Mouse (Mus musculus): ENCODE results near the gene Ppp1r18. TPM values are rescaled to one million over a fixed set of nuclear protein-coding genes. Genes with fewer than 3 reads are reported as not detected.

Ppp1r18 gene
- polyA plus RNA-seq, 1 experiment from 2014 or later: 15.6 TPM

- 67% methylated on average over 8 of the region's 8 CpGs for WGBS
- Histone ChIP-seq H3K27me3 (replicated peaks; ENCODE audit: control insufficient read depth, insufficient read depth, low read length) (no peaks in the 10 kb centered on the region), H3K27ac (ENCODE audit: low read depth, low read length) (peak overlapping the region; percentile 66)
Measured at GRCm38 (mm10) chr17:35870884-35871696, 5.7 kb downstream of the Ppp1r18 start.

DNA sequence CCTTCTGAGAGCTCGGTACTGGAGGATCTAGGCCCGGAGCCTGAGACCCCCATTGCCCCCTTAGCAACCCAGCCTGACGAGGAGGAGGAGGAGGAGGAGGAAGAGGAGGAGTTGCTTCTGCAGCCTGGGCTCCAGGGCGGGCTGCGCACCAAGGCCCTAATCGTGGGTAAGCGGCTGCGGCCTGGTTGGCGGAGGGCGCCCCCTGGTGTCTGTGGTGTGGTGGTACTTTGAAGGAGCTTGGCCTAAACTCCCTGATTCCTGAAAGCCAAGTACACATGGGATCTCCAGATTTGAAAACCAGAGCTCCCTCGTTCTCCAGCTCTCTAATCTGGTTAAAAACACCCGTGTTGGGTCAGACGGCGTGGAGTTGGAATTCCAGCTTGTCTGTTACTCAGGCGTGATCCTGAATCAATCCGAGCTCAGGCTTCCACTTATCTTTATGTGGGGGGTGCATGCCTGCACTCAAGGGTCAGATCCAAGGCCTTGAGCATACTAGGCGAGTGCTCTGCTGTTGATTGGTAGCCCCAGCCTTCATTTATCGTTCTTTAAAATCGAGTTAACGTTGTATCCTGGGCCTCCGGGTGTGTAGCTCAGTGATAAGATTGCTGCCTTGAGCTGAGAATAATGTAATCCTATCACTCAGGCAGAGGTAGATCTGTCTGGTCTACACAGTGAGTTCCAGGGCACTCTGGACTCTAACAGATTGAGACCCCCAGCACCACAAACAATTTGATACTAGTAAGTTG, 8.6 kb downstream of the Ppp1r18 start:
- Histone ChIP-seq H3K27ac (ENCODE audit: low read depth, low read length) (no peak overlapping the region), H3K4me3 (ENCODE audit: low read depth, low read length) (no peak overlapping the region), H3K9ac (ENCODE audit: low read depth, low read length) (no peak overlapping the region), H3K9me3 (ENCODE audit: control insufficient read depth) (no peaks in the 10 kb centered on the region), H3K27me3 (replicated peaks; ENCODE audit: control insufficient read depth, insufficient read depth, low read length) (no peaks in the 10 kb centered on the region), H3K36me3 (ENCODE audit: control insufficient read depth, insufficient read depth) (0 out of 2 replicates have a peak, but pooled peaks cover 10% of the 10 kb centered on the region), H3K4me2 (replicated peaks; ENCODE audit: low read depth) (peak overlapping the region; percentile 18; the same call in 1 of the 2 replicates), H3K4me1 (replicated peaks; ENCODE audit: control insufficient read depth, insufficient read depth, low read length) (no peaks in the 10 kb centered on the region)
- 23% methylated on average over 21 of the region's 21 CpGs for WGBS
- TF ChIP-seq CTCF (IDR thresholded peaks at IDR 0.05; ENCODE audit: low read depth): peak; percentile 98
- ATAC-seq: peak; percentile 43

More at GRCm38 (mm10) chr17:35870884-35871696, 5.7 kb downstream of the Ppp1r18 start:
- Histone ChIP-seq H3K4me1 (replicated peaks; ENCODE audit: control insufficient read depth, insufficient read depth, low read length) (no peaks in the 10 kb centered on the region), H3K9me3 (ENCODE audit: control insufficient read depth) (no peaks in the 10 kb centered on the region), H3K9ac (ENCODE audit: low read depth, low read length) (no peak overlapping the region), H3K4me2 (replicated peaks; ENCODE audit: low read depth) (peak overlapping the region; percentile 92), H3K4me3 (ENCODE audit: low read depth, low read length) (peak overlapping the region; percentile 19; the same call in 1 of the 2 replicates), H3K36me3 (ENCODE audit: control insufficient read depth, insufficient read depth) (0 out of 2 replicates have a peak, but pooled peaks cover 7% of the 10 kb centered on the region)
- ATAC-seq: no peak
- peak; percentile 73 for TF ChIP-seq CTCF (IDR thresholded peaks at IDR 0.05; ENCODE audit: low read depth)

GRCm38 (mm10) chr17:35874721-35875120, 9.3 kb downstream of the Ppp1r18 start:
- Histone ChIP-seq H3K4me1 (replicated peaks; ENCODE audit: control insufficient read depth, insufficient read depth, low read length) (no peaks in the 10 kb centered on the region), H3K9ac (ENCODE audit: low read depth, low read length) (no peak overlapping the region), H3K27me3 (replicated peaks; ENCODE audit: control insufficient read depth, insufficient read depth, low read length) (no peaks in the 10 kb centered on the region), H3K36me3 (ENCODE audit: control insufficient read depth, insufficient read depth) (0 out of 2 replicates have a peak, but pooled peaks cover 10% of the 10 kb centered on the region), H3K27ac (ENCODE audit: low read depth, low read length) (no peak overlapping the region), H3K4me2 (replicated peaks; ENCODE audit: low read depth) (no peak overlapping the region), H3K9me3 (ENCODE audit: control insufficient read depth) (no peaks in the 10 kb centered on the region), H3K4me3 (ENCODE audit: low read depth, low read length) (no peak overlapping the region)
- 82% methylated on average over 6 of the region's 6 CpGs for WGBS
- no peak for TF ChIP-seq CTCF (IDR thresholded peaks at IDR 0.05; ENCODE audit: low read depth)
- no peak for ATAC-seq

- Histone ChIP-seq H3K4me2 (replicated peaks; ENCODE audit: low read depth) (peak within 1 kb of the TSS; percentile 75), H3K27me3 (replicated peaks; ENCODE audit: control insufficient read depth, insufficient read depth, low read length) (no peaks in the 10 kb centered on the region), H3K9ac (ENCODE audit: low read depth, low read length) (peak within 1 kb of the TSS; percentile 65), H3K36me3 (ENCODE audit: control insufficient read depth, insufficient read depth) (peaks cover 37% of the 10 kb centered on the region), H3K4me1 (replicated peaks; ENCODE audit: control insufficient read depth, insufficient read depth, low read length) (no peaks in the 10 kb centered on the region), H3K4me3 (ENCODE audit: low read depth, low read length) (peak within 1 kb of the TSS; percentile 73), H3K9me3 (ENCODE audit: control insufficient read depth) (no peaks in the 10 kb centered on the region), H3K27ac (ENCODE audit: low read depth, low read length) (peak within 1 kb of the TSS; percentile 65)
- 5% methylated on average over 66 of the region's 66 CpGs for WGBS
- TF ChIP-seq CTCF (IDR thresholded peaks at IDR 0.05; ENCODE audit: low read depth): peak; percentile 97
- peak; percentile 94 for ATAC-seq
Measured at GRCm38 (mm10) chr17:35879245-35880057, 14.1 kb downstream of the Ppp1r18 start, which contains the start of gene Dhx16. Dhx16 (plus strand) TSS chr17:35879819.

GRCm38 (mm10) chr17:35882924-35883323, 17.5 kb downstream of the Ppp1r18 start:
- no peak overlapping the region for H3K4me2 ChIP-seq (replicated peaks; ENCODE audit: low read depth)
- ATAC-seq: no peak
- peaks cover 62% of the 10 kb centered on the region for H3K36me3 ChIP-seq (ENCODE audit: control insufficient read depth, insufficient read depth)
- no peaks in the 10 kb centered on the region for H3K4me1 ChIP-seq (replicated peaks; ENCODE audit: control insufficient read depth, insufficient read depth, low read length)
- no peaks in the 10 kb centered on the region for H3K9me3 ChIP-seq (ENCODE audit: control insufficient read depth)
- WGBS: 96% methylated on average over 17 of the region's 17 CpGs
- no peak overlapping the region for H3K27ac ChIP-seq (ENCODE audit: low read depth, low read length)
- no peak overlapping the region for H3K9ac ChIP-seq (ENCODE audit: low read depth, low read length)
- no peaks in the 10 kb centered on the region for H3K27me3 ChIP-seq (replicated peaks; ENCODE audit: control insufficient read depth, insufficient read depth, low read length)
- no peak for TF ChIP-seq CTCF (IDR thresholded peaks at IDR 0.05; ENCODE audit: low read depth)
- no peak overlapping the region for H3K4me3 ChIP-seq (ENCODE audit: low read depth, low read length)
